Mouse (Mus musculus) embryonic facial prominence, embryonic 11.5 days (tissue): ENCODE results near the gene Cd22. TPM values are rescaled to one million over a fixed set of nuclear protein-coding genes. Genes with fewer than 3 reads are reported as not detected.

Experiments used
- ATAC-seq: fragments of 200-750 bp; cut with Nextera tagmentation; replicated peaks from 2 replicates; pipeline ENCODE4 v1.8.0; 2017; ENCODE audit warnings: low read depth; ENCODE audit not compliant: insufficient number of reproducible peaks, low FRiP score, low TSS enrichment
- DNase-seq: peaks from one replicate; pipeline ENCODE4 v3.0.0-alpha.2; 2015; ENCODE audit warnings: low spot score
- H3K27ac ChIP-seq: fragments of 300-500 bp; sonication (generic); replicated peaks from 2 replicates; pipeline ENCODE4 v1.5.1; 2014; ENCODE audit warnings: mild to moderate bottlenecking, low read depth, low read length, control low read depth
- H3K27me3 ChIP-seq: fragments of 300-500 bp; sonication (generic); 2 replicates; pipeline ENCODE4 v1.6.1; 2014; ENCODE audit warnings: mild to moderate bottlenecking, low read length, moderate library complexity, mixed read lengths; ENCODE audit not compliant: control insufficient read depth, insufficient read depth
- H3K36me3 ChIP-seq: fragments of 300-500 bp; sonication (generic); replicated peaks from 2 replicates; pipeline ENCODE4 v1.6.1; 2014; ENCODE audit warnings: low read depth, mild to moderate bottlenecking, low read length, moderate library complexity, mixed read lengths; ENCODE audit not compliant: control insufficient read depth, insufficient read depth
- H3K4me1 ChIP-seq: fragments of 300-500 bp; sonication (generic); 2 replicates; pipeline ENCODE4 v1.6.1; 2014; ENCODE audit warnings: low read length, mixed read lengths; ENCODE audit not compliant: control insufficient read depth, insufficient read depth
- H3K4me2 ChIP-seq: fragments of 300-500 bp; sonication (generic); 2 replicates; pipeline ENCODE4 v1.6.1; 2014; ENCODE audit warnings: low read depth, mild to moderate bottlenecking, control low read depth, low read length, moderate library complexity
- H3K4me3 ChIP-seq: fragments of 300-500 bp; sonication (generic); 2 replicates; pipeline ENCODE4 v1.5.1; 2014; ENCODE audit warnings: low read depth, low read length, control low read depth
- H3K9ac ChIP-seq: fragments of 300-500 bp; sonication (generic); replicated peaks from 2 replicates; pipeline ENCODE4 v1.6.1; 2014; ENCODE audit warnings: mild to moderate bottlenecking, control low read depth, low read length
- H3K9me3 ChIP-seq: fragments of 300-500 bp; sonication (generic); replicated peaks from 2 replicates; pipeline ENCODE4 v1.6.1; 2016; ENCODE audit warnings: mild to moderate bottlenecking, low read length, inconsistent platforms, mixed read lengths; ENCODE audit not compliant: control insufficient read depth
- WGBS: fragments of 180-500 bp; shearing (Covaris S2); extraction: QIAGEN DNeasy Blood & Tissue Kit; methylation state at CpG from one replicate; pipeline ENCODE4 v1.1.7; 2014; 5-methylcytosine and 5-hydroxymethylcytosine counted together
- polyA plus RNA-seq: library from polyadenylated mRNA; unstranded; fragments of >200 nt; fragmentation: Nextera tagmentation; extraction: Ambion mirVana; gene quantifications from 2 replicates; pipeline ENCODE4 v1.2.1, GENCODE M21; 2014

The Cd22 gene
- polyA plus RNA-seq, 1 experiment from 2014 or later: not detected

DNA sequence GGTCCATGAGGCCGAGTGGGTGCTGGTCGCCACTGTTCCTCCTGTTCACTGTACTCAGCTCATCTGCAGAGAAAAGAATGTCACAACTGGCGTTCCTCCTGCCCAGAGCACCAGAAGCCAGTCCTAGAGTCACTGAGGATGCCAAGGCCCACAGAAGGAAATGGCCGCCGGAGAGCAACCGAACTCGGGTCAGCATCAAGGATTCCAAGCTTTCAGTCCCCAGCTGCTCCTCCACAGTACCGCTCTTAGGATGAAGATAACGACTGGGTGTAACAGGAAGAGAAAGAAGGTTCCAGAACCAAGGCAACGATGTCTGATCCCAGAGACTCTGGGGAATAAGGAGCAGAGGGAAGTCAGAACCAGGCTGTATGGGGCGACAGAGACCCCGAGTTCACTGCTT, 18.7 kb downstream of the Cd22 start, which contains the start of gene Ffar1:
TSS of gene Ffar1 (minus strand) at position 101 of the 400 bp plus-strand sequence.
- WGBS: 86% methylated on average over 12 of the region's 12 CpGs
- ATAC-seq: no peak
- H3K9ac ChIP-seq: no peak within 1 kb of the TSS

DNA sequence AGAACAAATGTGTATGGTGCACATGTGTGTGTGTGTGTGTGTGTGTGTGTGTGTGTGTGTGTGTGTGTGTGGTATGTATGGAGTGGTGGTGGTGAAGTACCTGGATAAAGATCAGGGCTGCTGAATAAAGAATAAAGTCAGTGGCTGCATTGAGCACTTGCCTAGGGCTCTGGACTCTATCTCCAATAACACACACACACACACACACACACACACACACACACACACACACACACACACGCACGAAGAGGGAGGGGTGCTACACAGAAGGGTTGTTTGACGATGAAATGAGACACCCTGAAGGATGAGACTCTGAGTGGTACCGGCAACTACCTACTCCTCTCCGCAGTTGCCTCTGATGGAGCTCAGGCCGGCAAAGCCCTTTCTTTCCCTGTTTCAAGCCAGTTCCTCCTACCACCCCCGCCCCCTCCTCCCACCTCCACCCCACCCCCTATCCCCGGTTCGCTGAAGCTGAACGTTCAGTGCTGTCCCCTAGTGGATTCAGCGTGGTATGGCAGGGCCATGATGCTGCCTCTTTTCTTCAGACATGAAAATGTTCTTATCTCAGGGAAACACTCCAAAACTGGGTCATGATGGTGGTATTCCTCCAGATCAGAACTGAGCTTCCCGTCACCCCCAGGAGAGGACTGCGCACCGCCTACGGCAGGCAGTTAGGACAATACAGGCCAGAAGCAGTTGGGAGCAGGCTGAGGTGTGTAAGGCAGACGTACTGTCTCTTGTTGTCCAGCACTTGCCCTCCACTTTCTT, 20.3 kb downstream of the Cd22 start:
- ATAC-seq (peak; percentile 47), DNase-seq (peak; percentile 86)
- no peaks in the 10 kb centered on the region for H3K9me3 ChIP-seq
- 11% methylated on average over 14 of the region's 16 CpGs for WGBS
- no peak overlapping the region for H3K27ac ChIP-seq
- H3K4me3 ChIP-seq: 0 out of 2 replicates have a peak overlapping the region, but pooled peaks have one; percentile 12
- H3K4me1 ChIP-seq: no peaks in the 10 kb centered on the region; the same call in 1 of the 2 replicates
- H3K36me3 ChIP-seq: no peaks in the 10 kb centered on the region
- H3K27me3 ChIP-seq: no peaks in the 10 kb centered on the region
- H3K9ac ChIP-seq: peak overlapping the region; percentile 25
- H3K4me2 ChIP-seq: peak overlapping the region; percentile 37

More for the DNA sequence above, 18.7 kb downstream of the Cd22 start, which contains the start of gene Ffar1:
- Histone ChIP-seq H3K36me3 (no peaks in the 10 kb centered on the region), H3K4me1 (no peaks in the 10 kb centered on the region; the same call in 1 of the 2 replicates), H3K9me3 (no peaks in the 10 kb centered on the region), H3K27ac (no peak within 1 kb of the TSS), H3K4me3 (no peak within 1 kb of the TSS), H3K27me3 (no peaks in the 10 kb centered on the region), H3K4me2 (no peak within 1 kb of the TSS)
- DNase-seq: no peak

DNA sequence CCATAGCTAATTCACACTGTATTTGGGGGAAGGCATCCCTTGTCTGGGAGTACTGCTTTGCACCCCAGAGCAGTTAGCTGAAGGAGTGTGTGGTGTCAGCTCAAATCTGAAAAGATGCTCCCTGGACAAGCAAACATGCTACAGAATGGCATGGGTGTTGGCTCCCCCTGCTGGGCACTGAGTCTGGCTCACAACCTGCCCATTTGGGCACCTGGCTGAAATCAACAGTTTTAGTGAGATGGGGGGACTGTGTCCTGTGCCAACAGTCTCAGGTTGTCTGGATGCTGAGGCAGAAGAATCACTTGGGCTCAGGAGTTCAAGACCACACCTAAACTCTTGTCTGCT, 20.9 kb downstream of the Cd22 start:
- Histone ChIP-seq H3K36me3 (no peaks in the 10 kb centered on the region), H3K9ac (no peak overlapping the region; the same call in 1 of the 2 replicates), H3K27me3 (no peaks in the 10 kb centered on the region), H3K27ac (no peak overlapping the region), H3K4me3 (no peak overlapping the region), H3K9me3 (no peaks in the 10 kb centered on the region), H3K4me2 (no peak overlapping the region), H3K4me1 (no peaks in the 10 kb centered on the region; the same call in 1 of the 2 replicates)
- DNase-seq (peak; percentile 82), ATAC-seq (0 out of 2 replicates have a peak, but pooled peaks have one; percentile 3)

DNA sequence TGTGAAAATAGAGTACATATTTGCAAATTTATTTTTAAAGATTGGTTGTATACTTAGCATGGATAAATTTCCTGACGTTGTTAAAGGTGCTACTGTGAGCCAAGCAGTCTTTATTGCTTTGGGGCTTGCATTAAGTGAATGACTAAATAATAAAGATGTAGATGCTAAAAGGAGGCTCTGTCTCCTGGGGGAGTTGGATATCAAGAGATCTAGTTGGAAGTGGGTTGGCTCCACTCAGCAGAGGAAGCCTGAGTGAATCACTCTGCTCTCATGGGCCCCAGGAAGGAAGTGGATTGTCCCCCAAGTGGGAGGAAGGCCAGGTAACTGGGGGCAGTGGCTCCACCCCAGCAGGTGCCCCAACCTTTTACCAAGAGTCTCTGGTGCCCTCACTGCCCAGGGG, 22.4 kb downstream of the Cd22 start:
- no peaks in the 10 kb centered on the region; the same call in 1 of the 2 replicates for H3K4me1 ChIP-seq
- no peak overlapping the region for H3K27ac ChIP-seq
- no peaks in the 10 kb centered on the region for H3K36me3 ChIP-seq
- no peaks in the 10 kb centered on the region for H3K9me3 ChIP-seq
- H3K27me3 ChIP-seq: no peaks in the 10 kb centered on the region
- H3K4me2 ChIP-seq: no peak overlapping the region
- 74% methylated on average over 1 of the region's 1 CpGs for WGBS
- DNase-seq (no peak), ATAC-seq (no peak)
- H3K9ac ChIP-seq: no peak overlapping the region
- H3K4me3 ChIP-seq: no peak overlapping the region

DNA sequence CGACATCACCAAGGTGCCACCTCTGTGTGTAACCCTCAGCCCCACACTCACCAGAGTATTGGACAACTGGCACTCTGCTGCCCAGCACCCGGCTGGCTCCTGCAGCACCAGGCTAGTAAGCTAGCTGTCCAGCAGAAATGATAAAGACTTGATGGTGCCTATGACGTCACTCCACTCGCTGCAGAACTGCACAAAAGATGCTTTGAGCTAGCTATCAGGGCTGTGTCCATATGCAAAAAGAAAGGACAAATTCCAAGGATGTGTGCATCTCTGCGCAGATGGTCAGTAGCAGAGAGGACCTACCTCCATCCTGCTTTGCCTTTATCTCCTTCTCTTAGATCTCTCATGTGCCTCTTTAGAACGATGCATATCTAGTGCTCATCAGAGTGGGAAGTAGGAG, 24.1 kb downstream of the Cd22 start, which contains the start of gene Ffar3:
TSS of gene Ffar3 (minus strand) at position 101 of the 400 bp plus-strand sequence.
- Histone ChIP-seq H3K27me3 (no peaks in the 10 kb centered on the region), H3K9ac (no peak within 1 kb of the TSS), H3K9me3 (no peaks in the 10 kb centered on the region), H3K27ac (no peak within 1 kb of the TSS), H3K4me3 (no peak within 1 kb of the TSS), H3K36me3 (no peaks in the 10 kb centered on the region), H3K4me1 (no peaks in the 10 kb centered on the region; the same call in 1 of the 2 replicates), H3K4me2 (no peak within 1 kb of the TSS)
- DNase-seq: no peak
- WGBS: 85% methylated on average over 6 of the region's 6 CpGs
- no peak for ATAC-seq

GRCm38 (mm10) chr7:30851421-30851820, 28.7 kb downstream of the Cd22 start:
- no peak for DNase-seq
- ATAC-seq: no peak
- Histone ChIP-seq H3K9me3 (no peaks in the 10 kb centered on the region), H3K4me2 (no peak overlapping the region), H3K9ac (no peak overlapping the region), H3K4me1 (no peaks in the 10 kb centered on the region), H3K27ac (no peak overlapping the region), H3K27me3 (no peaks in the 10 kb centered on the region), H3K36me3 (no peaks in the 10 kb centered on the region), H3K4me3 (no peak overlapping the region)
- 94% methylated on average over 1 of the region's 1 CpGs for WGBS

DNA sequence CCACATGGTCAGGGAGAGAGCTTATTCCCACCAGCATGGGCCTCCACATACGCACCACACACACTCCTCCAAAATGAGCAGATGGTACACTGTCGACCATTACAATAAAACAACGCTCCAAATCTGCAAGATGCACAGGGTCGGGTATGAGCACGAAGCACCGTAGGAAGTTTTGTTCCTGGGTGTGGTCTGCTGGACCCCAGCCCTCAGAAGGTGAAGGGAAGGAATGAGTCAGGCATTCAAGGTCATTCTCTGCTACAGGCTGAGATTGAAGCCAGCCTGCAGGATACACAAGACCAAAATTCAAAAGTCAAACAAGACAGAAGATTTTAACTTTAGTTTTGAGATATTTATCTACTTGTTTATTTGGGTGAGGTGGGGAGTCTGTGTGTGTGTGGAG, 32.2 kb downstream of the Cd22 start:
- 86% methylated on average over 6 of the region's 6 CpGs for WGBS
- no peaks in the 10 kb centered on the region for H3K36me3 ChIP-seq
- no peak for ATAC-seq

DNA sequence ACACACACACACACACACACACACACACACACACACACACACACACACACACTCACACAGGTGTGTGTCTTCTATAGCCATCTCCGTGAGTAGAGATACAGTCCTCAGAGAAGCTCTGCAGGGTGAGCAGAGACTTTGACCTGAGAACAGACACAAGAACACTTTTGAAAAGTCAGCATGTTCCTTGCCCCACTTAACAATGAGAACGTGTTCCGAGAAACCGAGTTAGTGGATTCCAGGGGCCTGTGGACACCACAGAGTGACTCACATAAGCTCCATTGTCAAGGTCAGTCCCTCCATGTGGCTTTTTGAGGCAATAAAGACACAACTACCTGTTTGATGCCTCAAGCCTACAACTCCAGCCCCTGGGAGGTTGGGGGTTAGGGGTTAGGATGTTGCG, 32.8 kb downstream of the Cd22 start:
- Histone ChIP-seq H3K27ac (no peak overlapping the region), H3K27me3 (no peaks in the 10 kb centered on the region), H3K9ac (no peak overlapping the region), H3K4me1 (no peaks in the 10 kb centered on the region), H3K4me2 (no peak overlapping the region), H3K36me3 (no peaks in the 10 kb centered on the region), H3K9me3 (no peaks in the 10 kb centered on the region), H3K4me3 (no peak overlapping the region)
- ATAC-seq: no peak
- 71% methylated on average over 5 of the region's 5 CpGs for WGBS
- no peak for DNase-seq

More for the DNA sequence above, 32.2 kb downstream of the Cd22 start:
- Histone ChIP-seq H3K9me3 (no peaks in the 10 kb centered on the region), H3K4me3 (no peak overlapping the region), H3K4me1 (no peaks in the 10 kb centered on the region), H3K9ac (no peak overlapping the region), H3K4me2 (no peak overlapping the region), H3K27ac (no peak overlapping the region), H3K27me3 (no peaks in the 10 kb centered on the region)
- no peak for DNase-seq
